15 mouse cellular contexts compared by ENCODE assay signal in the genomic region with DNA sequence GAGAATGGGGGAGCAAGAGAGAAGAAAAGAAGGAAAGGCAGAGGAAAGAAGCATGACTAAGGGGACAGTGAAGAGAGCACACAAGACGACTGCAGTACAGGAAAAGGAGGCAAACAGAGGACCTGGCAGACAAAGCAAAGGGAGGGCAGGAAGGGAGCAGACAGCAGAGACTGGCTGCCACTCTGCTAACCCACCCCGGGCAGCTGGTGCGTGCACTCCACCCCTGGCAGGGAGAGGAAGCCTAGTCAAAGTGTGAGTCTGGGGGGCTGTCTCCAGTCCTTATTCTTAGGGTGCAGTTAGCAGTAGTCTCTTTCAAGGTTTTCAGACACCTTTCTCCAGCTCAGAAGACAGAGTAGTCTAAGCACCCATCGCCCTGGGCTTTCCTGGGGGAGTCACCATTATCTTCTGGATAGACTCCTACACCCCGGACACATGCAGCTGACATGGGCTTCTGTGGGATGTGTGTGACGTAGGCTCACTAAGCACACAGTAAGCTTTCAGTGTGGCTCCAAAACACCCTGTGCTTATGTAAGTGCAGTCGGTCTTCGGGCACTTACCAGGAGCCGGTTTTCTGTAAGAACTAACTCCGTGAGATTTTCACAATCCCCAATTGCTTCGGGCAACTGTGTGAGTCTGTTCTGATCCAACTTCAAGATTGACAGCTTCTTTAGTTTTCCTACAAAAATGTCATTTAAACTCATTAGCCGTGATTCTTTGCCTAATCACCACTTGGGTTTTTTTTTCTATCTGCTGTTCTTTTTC.
"Had no signal": no experiment of that assay in that cellular context is flagged by ENCODE, and none has a peak within 500 bp of the region (broad histone marks: within the 10 kb centered on the region; RNA-seq: fewer than 3 reads in every experiment).

No protein-coding gene starts in this region.

- DNase-seq: kidney, postnatal 25 days; layer of hippocampus, adult 9-11 months; layer of hippocampus, postnatal 36 days; lung, embryonic 14.5 days; lung, postnatal 10 days; lung, postnatal 4 days; right cerebral cortex, postnatal 4 days; spleen, adult 18-20 months; thymus, adult 18-20 months; thymus, postnatal 25 days had no signal

- H3K4me3 ChIP-seq: limb, embryonic 15.5 days; liver, embryonic 12.5 days; neural tube, embryonic 13.5 days had no signal

- H3K4me2 ChIP-seq: limb, embryonic 15.5 days; liver, embryonic 12.5 days; lung, embryonic 14.5 days; midbrain, embryonic 11.5 days; neural tube, embryonic 13.5 days had no signal

- ATAC-seq: liver, embryonic 12.5 days; midbrain, embryonic 16.5 days had no signal

- H3K27me3 ChIP-seq: limb, embryonic 15.5 days; liver, embryonic 12.5 days; neural tube, embryonic 13.5 days had no signal

- H3K27ac ChIP-seq: limb, embryonic 15.5 days; liver, embryonic 12.5 days; neural tube, embryonic 13.5 days had no signal

- H3K9me3 ChIP-seq: limb, embryonic 15.5 days; liver, embryonic 12.5 days; neural tube, embryonic 13.5 days had no signal

- H3K4me1 ChIP-seq: limb, embryonic 15.5 days; liver, embryonic 12.5 days had no signal

- H3K9ac ChIP-seq: limb, embryonic 15.5 days; liver, embryonic 12.5 days; lung, embryonic 14.5 days; neural tube, embryonic 13.5 days had no signal
